Mouse (Mus musculus) thymus, adult 2 months (tissue): ENCODE data around the gene Gm7247.

ENCODE experiments used
- CTCF ChIP-seq: fragments of 200-500 bp; IDR thresholded peaks from 2 replicates; pipeline ENCODE4 v1.5.1; 2012; ENCODE audit warnings: mild to moderate bottlenecking, control low read depth, low read length, moderate library complexity, borderline replicate concordance; ENCODE audit not compliant: control insufficient read depth, poor library complexity, insufficient read depth; ENCODE audit errors: extremely low read depth
- POLR2A ChIP-seq: fragments of 200-500 bp; IDR thresholded peaks from 2 replicates; pipeline ENCODE4 v1.6.1; 2012; ENCODE audit warnings: mild to moderate bottlenecking, low read length, control low read depth, moderate library complexity; ENCODE audit not compliant: control insufficient read depth, poor library complexity, insufficient read depth; ENCODE audit errors: extremely low read depth

DNA sequence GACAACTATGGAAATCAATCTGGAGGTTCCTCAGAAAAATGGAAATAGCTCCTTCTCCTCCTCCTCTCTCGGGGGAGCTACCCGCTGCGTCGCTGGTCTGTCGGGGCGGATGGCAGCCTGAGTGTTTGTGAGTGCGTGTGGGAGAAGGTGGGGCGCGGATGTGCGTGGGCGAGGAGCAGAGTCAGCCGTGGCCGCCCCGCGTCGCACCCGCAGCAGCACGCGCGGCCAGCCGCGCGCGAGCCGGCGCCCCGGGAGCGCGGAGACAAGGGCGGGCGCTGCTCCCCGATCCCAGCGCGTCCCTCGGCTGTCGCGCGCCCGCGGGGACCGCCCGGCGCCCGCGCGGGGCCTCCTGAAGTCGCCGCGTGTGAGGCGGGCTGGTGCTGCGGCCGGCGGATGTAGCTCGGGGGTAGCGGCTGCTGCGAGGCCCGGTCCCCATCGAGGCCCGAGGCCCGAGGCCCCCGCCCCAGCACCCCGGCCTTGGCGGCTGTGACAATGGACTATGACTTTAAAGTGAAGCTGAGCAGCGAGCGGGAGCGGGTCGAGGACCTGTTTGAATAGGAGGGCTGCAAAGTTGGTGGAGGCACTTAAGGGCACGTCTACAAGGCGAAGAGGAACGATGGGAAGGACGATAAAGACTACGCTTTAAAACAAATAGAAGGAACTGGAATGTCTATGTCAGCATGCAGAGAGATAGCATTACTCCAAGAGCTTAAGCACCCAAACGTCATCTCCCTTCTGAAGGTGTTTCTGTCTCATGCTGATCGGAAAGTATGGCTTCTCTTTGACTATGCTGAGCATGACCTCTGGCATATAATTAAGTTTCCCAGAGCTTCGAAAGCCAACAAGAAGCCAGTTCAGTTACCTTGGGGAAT is 3.2 kb upstream of the Gm7247 start:
- TF ChIP-seq CTCF = no peak
- TF ChIP-seq POLR2A = no peak
